7 mouse cellular contexts compared by ENCODE assay signal in genomic region chr16:30503958-30504357, GRCm38 (mm10). TPM values are rescaled to one million over a fixed set of nuclear protein-coding genes. Genes with fewer than 3 reads are reported as not detected.
DNase-seq lines count a peak whose midpoint lies in the region; ATAC-seq and TF ChIP-seq lines count a peak whose summit lies in the region.

No protein-coding gene starts in this region.

- POLR2A ChIA-PET in Patski (lab: Charles Lee) = interaction anchor here (1.0 to 2.4 kb wide), 4 partner anchors 10 to 129 kb away, joined by 3 to 6 read pairs (median 4); no protein-coding TSS in a partner anchor

- CTCF ChIA-PET in Patski (lab: Charles Lee) = interaction anchor here (0.6 to 2.5 kb wide), 17 partner anchors 9 to 252 kb away, joined by 3 to 16 read pairs (median 3); no protein-coding TSS in a partner anchor

- H3K4me2 ChIP-seq in midbrain, embryonic 11.5 days = no peak overlapping the region
- H3K4me2 ChIP-seq in midbrain, embryonic 16.5 days (ENCODE audit: low read length) = no peak overlapping the region
- peak overlapping the region; percentile 10; the same call in 1 of the 2 replicates for H3K4me2 ChIP-seq in embryonic facial prominence, embryonic 13.5 days
- H3K4me2 ChIP-seq in hindbrain, embryonic 16.5 days (ENCODE audit: low read length) = no peak overlapping the region
- peak overlapping the region; percentile 21; the same call in 1 of the 2 replicates for H3K4me2 ChIP-seq in liver, embryonic 15.5 days

- H3K27ac ChIP-seq in midbrain, embryonic 11.5 days (ENCODE audit: low read depth, low read length) = no peak overlapping the region
- no peak overlapping the region for H3K27ac ChIP-seq in midbrain, embryonic 16.5 days (ENCODE audit: low read length)
- no peak overlapping the region for H3K27ac ChIP-seq in embryonic facial prominence, embryonic 13.5 days
- H3K27ac ChIP-seq in hindbrain, embryonic 16.5 days (ENCODE audit: low read depth, low read length) = no peak overlapping the region
- H3K27ac ChIP-seq in liver, embryonic 15.5 days (replicated peaks) = no peak overlapping the region
- no peak overlapping the region for H3K27ac ChIP-seq in olfactory bulb, adult 2 months (ENCODE audit: insufficient read depth, low read depth, low read length)

- H3K9ac ChIP-seq in midbrain, embryonic 11.5 days (ENCODE audit: low read length) = no peak overlapping the region
- H3K9ac ChIP-seq in midbrain, embryonic 16.5 days (ENCODE audit: low read depth, low read length) = no peak overlapping the region
- H3K9ac ChIP-seq in embryonic facial prominence, embryonic 13.5 days = no peak overlapping the region
- H3K9ac ChIP-seq in hindbrain, embryonic 16.5 days (ENCODE audit: low read depth, low read length) = no peak overlapping the region
- no peak overlapping the region for H3K9ac ChIP-seq in liver, embryonic 15.5 days

- 0 out of 2 replicates have a peak, but pooled peaks cover 2% of the 10 kb centered on the region for H3K27me3 ChIP-seq in midbrain, embryonic 11.5 days (ENCODE audit: control insufficient read depth, insufficient read depth, low read length)
- no peaks in the 10 kb centered on the region for H3K27me3 ChIP-seq in midbrain, embryonic 16.5 days (ENCODE audit: control insufficient read depth, insufficient read depth, low read depth, low read length)
- H3K27me3 ChIP-seq in Patski = no peaks in the 10 kb centered on the region
- no peaks in the 10 kb centered on the region for H3K27me3 ChIP-seq in embryonic facial prominence, embryonic 13.5 days
- H3K27me3 ChIP-seq in hindbrain, embryonic 16.5 days (replicated peaks; ENCODE audit: control insufficient read depth, insufficient read depth, low read length) = no peaks in the 10 kb centered on the region
- H3K27me3 ChIP-seq in liver, embryonic 15.5 days = 0 out of 2 replicates have a peak, but pooled peaks cover 3% of the 10 kb centered on the region

- in situ Hi-C loops in Patski (cut with MboI; ENCODE audit: low pct_unique_long_range_greater_than_20kb) = no loop called here

- no peak overlapping the region for H3K4me3 ChIP-seq in midbrain, embryonic 11.5 days (ENCODE audit: low read depth, low read length)
- H3K4me3 ChIP-seq in midbrain, embryonic 16.5 days (ENCODE audit: low read depth, low read length) = no peak overlapping the region
- H3K4me3 ChIP-seq in embryonic facial prominence, embryonic 13.5 days = no peak overlapping the region
- H3K4me3 ChIP-seq in hindbrain, embryonic 16.5 days (ENCODE audit: low read length) = no peak overlapping the region
- H3K4me3 ChIP-seq in liver, embryonic 15.5 days (replicated peaks) = no peak overlapping the region
- no peak overlapping the region for H3K4me3 ChIP-seq in olfactory bulb, adult 2 months (ENCODE audit: insufficient read depth, low read depth, low read length)

- DNase-seq in midbrain, embryonic 11.5 days (ENCODE audit: low spot score, missing footprints) = peak; percentile 90
- DNase-seq in Patski (ENCODE audit: low read depth, low spot score) = no peak

- peak; percentile 46; the same call in 1 of the 2 replicates for ATAC-seq in midbrain, embryonic 11.5 days (ENCODE audit: low FRiP score)
- ATAC-seq in midbrain, embryonic 16.5 days = no peak
- ATAC-seq in Patski = peak; percentile 54
- no peak for ATAC-seq in embryonic facial prominence, embryonic 13.5 days (ENCODE audit: insufficient number of reproducible peaks, insufficient read depth, low FRiP score, low TSS enrichment, low read depth)
- 0 out of 2 replicates have a peak, but pooled peaks have one; percentile 40 for ATAC-seq in hindbrain, embryonic 16.5 days
- ATAC-seq in liver, embryonic 15.5 days (ENCODE audit: insufficient read depth) = peak; percentile 25

- TF ChIP-seq CTCF in Patski (IDR thresholded peaks at IDR 0.05) = no peak
- TF ChIP-seq CTCF in olfactory bulb, adult 2 months (IDR thresholded peaks at IDR 0.05; ENCODE audit: insufficient read depth, low read depth, low read length) = peak; percentile 40; the same call in 1 of the 2 replicates

- 18% methylated on average over 15 of the region's 15 CpGs for WGBS in midbrain, embryonic 11.5 days
- 15% methylated on average over 15 of the region's 15 CpGs for WGBS in midbrain, embryonic 16.5 days
- 19% methylated on average over 15 of the region's 15 CpGs for WGBS in embryonic facial prominence, embryonic 13.5 days
- WGBS in hindbrain, embryonic 16.5 days = 20% methylated on average over 15 of the region's 15 CpGs
- 8% methylated on average over 15 of the region's 15 CpGs for WGBS in liver, embryonic 15.5 days (ENCODE audit: insufficient replicate concordance)
- WGBS in olfactory bulb, adult 2 months = 17% methylated on average over 15 of the region's 15 CpGs

- no peaks in the 10 kb centered on the region for H3K9me3 ChIP-seq in midbrain, embryonic 11.5 days (ENCODE audit: control insufficient read depth, low read length)
- H3K9me3 ChIP-seq in midbrain, embryonic 16.5 days (replicated peaks; ENCODE audit: control insufficient read depth, low read length, poor library complexity, severe bottlenecking) = no peaks in the 10 kb centered on the region
- no peaks in the 10 kb centered on the region for H3K9me3 ChIP-seq in embryonic facial prominence, embryonic 13.5 days
- H3K9me3 ChIP-seq in hindbrain, embryonic 16.5 days (ENCODE audit: control insufficient read depth, low read length) = no peaks in the 10 kb centered on the region
- no peaks in the 10 kb centered on the region for H3K9me3 ChIP-seq in liver, embryonic 15.5 days (replicated peaks)

- TF ChIP-seq POLR2A in olfactory bulb, adult 2 months (IDR thresholded peaks at IDR 0.05; ENCODE audit: insufficient read depth, low read depth, low read length) = no peak

- no peaks in the 10 kb centered on the region for H3K36me3 ChIP-seq in midbrain, embryonic 11.5 days (ENCODE audit: control insufficient read depth, insufficient read depth, low read length)
- H3K36me3 ChIP-seq in midbrain, embryonic 16.5 days (ENCODE audit: control insufficient read depth, insufficient read depth, low read length) = no peaks in the 10 kb centered on the region
- H3K36me3 ChIP-seq in embryonic facial prominence, embryonic 13.5 days = no peaks in the 10 kb centered on the region
- no peaks in the 10 kb centered on the region for H3K36me3 ChIP-seq in hindbrain, embryonic 16.5 days (ENCODE audit: control insufficient read depth, insufficient read depth, low read length)
- H3K36me3 ChIP-seq in liver, embryonic 15.5 days (replicated peaks) = no peaks in the 10 kb centered on the region

- peaks cover 2% of the 10 kb centered on the region; the same call in 1 of the 2 replicates for H3K4me1 ChIP-seq in midbrain, embryonic 11.5 days (ENCODE audit: control insufficient read depth, insufficient read depth, low read length)
- no peaks in the 10 kb centered on the region for H3K4me1 ChIP-seq in midbrain, embryonic 16.5 days (ENCODE audit: control insufficient read depth, insufficient read depth, low read length)
- H3K4me1 ChIP-seq in embryonic facial prominence, embryonic 13.5 days = peaks cover 6% of the 10 kb centered on the region; the same call in 1 of the 2 replicates
- H3K4me1 ChIP-seq in hindbrain, embryonic 16.5 days (ENCODE audit: control insufficient read depth, insufficient read depth, low read depth, low read length) = 0 out of 2 replicates have a peak, but pooled peaks cover 3% of the 10 kb centered on the region
- H3K4me1 ChIP-seq in liver, embryonic 15.5 days (replicated peaks) = peaks cover 31% of the 10 kb centered on the region
- peaks cover 4% of the 10 kb centered on the region for H3K4me1 ChIP-seq in olfactory bulb, adult 2 months (ENCODE audit: control insufficient read depth, insufficient read depth, low read length)

RNA-seq across cellular contexts. Expression of gene Tmem44, which starts 46.7 kb away (rescaled TPM):
- 26.6 and 27.9 TPM in 2 replicates for polyA plus RNA-seq in midbrain, embryonic 11.5 days (2014; fragmentation: Nextera tagmentation; extraction: Ambion mirVana)
- 81.1 and 84.7 TPM in 2 replicates for polyA plus RNA-seq in midbrain, embryonic 16.5 days (2015; fragmentation: Nextera tagmentation; extraction: Ambion mirVana)
- 8.0 TPM for polyA plus RNA-seq in Patski (2021)
- polyA plus RNA-seq in embryonic facial prominence, embryonic 13.5 days (2015; fragmentation: Nextera tagmentation; extraction: Ambion mirVana) = 32.5 and 32.7 TPM in 2 replicates
- 67.5 and 72.3 TPM in 2 replicates for polyA plus RNA-seq in hindbrain, embryonic 16.5 days (2015; fragmentation: Nextera tagmentation; extraction: Ambion mirVana)
- 0.90 and 0.92 TPM in 2 replicates for polyA plus RNA-seq in liver, embryonic 15.5 days (2015; fragmentation: Nextera tagmentation; extraction: Ambion mirVana)
- polyA plus RNA-seq in olfactory bulb, adult 2 months (2012; ENCODE audit: insufficient read depth, insufficient read length, low replicate concordance, missing spikeins) = not detected in 2 replicates

Comparison
In these comparisons a context has a peak if more than half of its experiments do, and no peak if none do; other contexts are left out.
1. ATAC-seq: peak in midbrain, embryonic 11.5 days (single experiment), Patski (single experiment), hindbrain, embryonic 16.5 days (single experiment) and liver, embryonic 15.5 days (single experiment); none in midbrain, embryonic 16.5 days (single experiment) and embryonic facial prominence, embryonic 13.5 days (single experiment).
2. H3K4me2 ChIP-seq: peak in embryonic facial prominence, embryonic 13.5 days (single experiment) and liver, embryonic 15.5 days (single experiment); none in midbrain, embryonic 11.5 days (single experiment), midbrain, embryonic 16.5 days (single experiment) and hindbrain, embryonic 16.5 days (single experiment).